Mouse (Mus musculus) c-Kit-positive CD71-positive TER-119-positive erythroid progenitor cells, embryonic 14.5 days (primary cell): ENCODE data around the gene Acvr1.

Experiments used
- DNase-seq: peaks from one replicate; pipeline ENCODE4 v3.0.0-alpha.2; 2013; ENCODE audit warnings: low spot score

Acvr1 gene

DNA sequence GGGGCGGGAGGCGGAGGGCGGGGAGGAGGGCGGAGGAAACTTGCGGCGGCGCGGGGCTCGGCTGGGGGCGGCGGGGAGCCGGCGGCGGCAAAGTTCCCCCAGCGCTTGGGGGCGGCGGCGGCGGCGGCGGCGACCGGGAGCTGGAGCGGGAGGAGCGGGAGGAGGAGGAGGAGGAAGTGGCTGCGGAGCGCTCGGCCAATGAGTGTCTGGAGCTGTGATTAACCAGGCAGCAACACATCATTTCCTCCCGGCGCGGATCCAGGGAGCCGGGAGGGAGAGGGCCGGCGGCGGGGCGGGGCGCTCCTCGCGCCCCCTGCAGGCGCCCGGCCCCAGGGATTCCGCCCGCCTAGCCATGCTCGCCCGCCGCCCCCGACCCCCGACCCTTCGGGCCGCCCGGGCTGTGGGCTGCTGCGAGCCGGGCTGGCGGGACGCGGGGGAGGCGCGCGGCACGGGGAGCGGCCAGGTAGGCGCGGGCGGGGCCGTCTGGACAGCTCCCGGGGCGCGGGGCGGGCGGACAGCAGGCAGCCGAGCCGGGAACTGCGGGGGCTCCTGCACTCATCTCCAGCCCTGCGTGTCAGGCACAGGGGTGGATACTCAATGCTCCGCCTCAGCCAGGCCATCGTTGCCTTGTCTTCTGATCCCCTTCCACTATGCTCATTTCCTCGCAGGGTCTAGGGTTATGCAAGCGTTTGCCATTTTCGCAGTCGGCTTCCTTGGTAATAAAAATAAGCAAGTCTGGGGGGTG lies at the start of gene Acvr1, which contains the start of gene Upp2:
Gene Acvr1, minus strand, starts transcription at position 92 of the 745 bp plus-strand sequence.
Gene Upp2, plus strand, starts transcription at position 233 of the 745 bp plus-strand sequence.
- DNase-seq = no peak

DNA sequence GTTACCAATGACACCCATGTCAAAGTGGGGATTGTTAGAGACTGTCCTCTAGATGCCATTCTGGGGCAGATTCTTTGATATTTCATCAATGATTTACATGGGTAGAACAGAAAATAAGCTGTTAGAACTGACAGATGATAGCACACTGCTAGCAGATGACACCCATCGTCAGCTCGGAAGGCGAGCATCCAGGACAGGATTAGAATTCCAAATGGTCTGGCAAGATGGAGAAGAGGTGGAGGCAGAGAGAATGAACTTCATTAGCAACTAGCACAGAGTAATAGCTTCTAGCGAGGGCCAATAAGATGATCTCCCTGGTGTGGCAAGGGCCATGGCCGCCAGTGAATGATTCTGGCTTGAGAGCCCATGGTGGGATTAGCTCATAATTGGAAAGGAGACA lies 48.8 kb upstream of the Acvr1 start:
- no peak for DNase-seq

DNA sequence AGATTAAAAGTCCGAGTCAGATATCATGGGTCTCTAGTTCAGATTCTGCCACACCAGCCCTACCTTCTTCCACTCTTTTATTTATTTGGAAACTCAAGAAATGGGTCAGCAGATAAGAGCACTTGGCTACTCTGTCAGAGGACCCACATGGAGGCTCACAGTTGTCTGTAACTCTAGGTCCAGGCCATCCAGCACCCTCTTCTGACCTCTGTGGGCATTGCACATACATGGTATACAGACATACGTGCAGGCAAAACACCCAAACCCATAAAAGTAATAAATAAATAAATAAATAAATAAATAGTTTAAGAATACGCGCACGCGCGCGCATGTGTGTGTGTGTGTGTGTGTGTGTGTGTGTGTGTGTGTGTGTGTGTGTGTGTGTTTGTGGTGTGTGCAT lies 47.9 kb upstream of the Acvr1 start:
- no peak for DNase-seq

DNA sequence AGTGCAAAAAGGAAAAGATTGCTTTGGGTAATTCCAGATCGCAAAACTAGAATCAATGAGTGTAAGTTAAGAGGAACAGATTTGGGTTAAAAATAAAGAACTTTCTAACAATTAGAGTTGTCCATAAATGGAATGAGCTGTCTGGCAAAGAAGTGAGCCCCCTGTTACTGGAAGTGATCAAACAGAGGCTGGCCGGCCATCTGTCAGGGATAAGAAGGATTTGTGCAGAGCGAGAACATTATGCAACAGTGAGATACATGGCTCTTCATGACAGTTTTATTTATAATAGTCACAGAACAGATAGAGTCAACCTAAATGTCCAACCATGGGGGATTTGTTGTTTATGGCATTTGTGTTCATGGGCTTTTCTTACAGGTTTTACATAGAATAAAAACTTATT lies 46.8 kb upstream of the Acvr1 start:
- DNase-seq = no peak

DNA sequence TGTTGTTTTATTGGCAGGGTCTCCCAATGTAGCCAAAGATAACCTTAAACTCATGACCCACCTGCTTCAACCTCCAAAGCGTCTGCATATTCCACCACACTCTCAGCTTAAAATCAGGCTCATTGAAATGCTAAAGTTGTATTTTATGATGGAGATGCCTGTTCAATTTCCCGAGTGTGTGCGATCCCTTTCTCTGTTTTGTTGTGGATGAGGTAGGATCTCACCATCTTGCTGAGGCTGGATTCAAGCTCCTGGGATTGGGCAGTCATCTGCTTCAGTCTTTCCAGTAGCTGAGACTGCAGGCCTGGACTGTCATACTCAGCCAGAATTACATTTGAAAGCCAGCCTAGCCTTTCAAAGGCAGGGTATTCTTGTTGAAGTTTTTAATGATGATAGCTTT lies 37.8 kb upstream of the Acvr1 start:
- no peak for DNase-seq

DNA sequence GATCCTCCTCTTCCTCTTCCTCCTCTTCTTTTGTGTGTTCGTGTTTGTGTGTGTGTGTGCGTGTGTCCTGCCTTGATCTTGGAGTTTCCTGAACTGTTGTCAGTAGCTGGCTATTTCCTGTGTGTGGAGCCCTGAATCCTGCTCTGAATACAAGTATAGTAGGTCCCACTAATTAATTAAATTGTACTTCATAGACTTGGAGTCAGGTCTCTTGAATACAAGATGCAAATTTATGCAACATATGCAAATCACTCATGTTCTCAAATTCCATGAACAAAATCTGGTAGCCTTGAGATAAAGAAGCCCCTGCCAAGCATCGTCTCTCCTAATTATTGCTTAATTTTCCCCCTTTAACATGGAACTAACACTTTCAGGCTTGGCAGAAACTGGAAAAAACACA lies 36.4 kb upstream of the Acvr1 start:
- no peak for DNase-seq

DNA sequence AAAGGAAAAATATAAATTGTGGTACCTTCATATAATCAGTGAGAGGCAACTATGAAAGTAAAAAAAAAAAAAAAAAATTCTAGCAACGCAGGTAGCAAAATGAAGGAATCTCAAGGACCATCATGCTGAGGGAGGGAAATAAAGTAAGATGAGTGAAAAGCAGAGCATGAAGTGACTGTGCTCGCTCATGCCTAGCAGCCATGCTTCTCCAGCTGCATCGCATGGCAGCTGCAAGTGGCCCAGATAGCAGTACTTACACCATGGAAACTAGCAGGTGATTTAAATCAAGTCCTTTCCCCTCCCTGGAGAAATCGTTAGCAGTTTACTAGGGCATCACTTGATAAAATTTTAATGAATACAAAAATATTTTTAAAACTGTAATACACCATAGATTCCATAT lies 34.4 kb upstream of the Acvr1 start:
- no peak for DNase-seq

DNA sequence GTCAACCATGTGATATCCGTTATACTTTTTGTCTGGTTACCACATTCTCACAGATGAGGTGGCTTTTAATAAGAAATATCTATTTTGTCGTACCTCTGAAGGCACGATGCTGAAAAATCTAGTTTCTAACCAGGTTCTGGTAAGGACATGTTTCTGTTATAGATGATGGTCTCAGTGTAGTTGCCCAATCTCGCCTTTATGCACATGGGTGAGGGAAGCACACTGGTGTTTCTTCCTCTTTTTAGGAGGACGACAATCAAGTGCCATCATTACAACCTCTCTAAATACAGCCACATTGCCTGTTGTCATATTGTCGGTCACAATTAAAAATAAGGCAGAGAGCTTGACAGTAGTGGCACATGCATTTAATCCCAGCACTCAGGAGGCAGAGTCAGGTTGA lies 32.7 kb upstream of the Acvr1 start:
- no peak for DNase-seq

DNA sequence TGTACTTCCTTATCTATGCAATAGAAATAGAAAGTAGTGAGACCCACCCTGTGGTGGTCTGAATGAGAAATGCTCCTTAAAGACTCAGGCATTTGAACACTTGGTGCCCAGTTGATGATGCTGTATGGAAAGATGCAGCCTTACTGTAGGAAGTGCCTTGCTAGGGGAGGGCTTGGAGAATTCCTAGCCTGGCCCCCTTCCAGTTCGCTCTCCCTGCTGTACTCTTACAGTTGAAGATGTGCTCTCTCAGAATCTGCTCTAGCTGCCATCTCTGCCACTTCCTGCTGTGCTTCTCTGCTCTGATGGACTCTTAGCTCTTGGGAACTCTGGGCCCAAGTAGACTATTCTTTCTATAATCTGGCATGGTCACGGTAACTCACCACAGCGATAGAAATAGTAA lies 30.6 kb upstream of the Acvr1 start:
- no peak for DNase-seq

DNA sequence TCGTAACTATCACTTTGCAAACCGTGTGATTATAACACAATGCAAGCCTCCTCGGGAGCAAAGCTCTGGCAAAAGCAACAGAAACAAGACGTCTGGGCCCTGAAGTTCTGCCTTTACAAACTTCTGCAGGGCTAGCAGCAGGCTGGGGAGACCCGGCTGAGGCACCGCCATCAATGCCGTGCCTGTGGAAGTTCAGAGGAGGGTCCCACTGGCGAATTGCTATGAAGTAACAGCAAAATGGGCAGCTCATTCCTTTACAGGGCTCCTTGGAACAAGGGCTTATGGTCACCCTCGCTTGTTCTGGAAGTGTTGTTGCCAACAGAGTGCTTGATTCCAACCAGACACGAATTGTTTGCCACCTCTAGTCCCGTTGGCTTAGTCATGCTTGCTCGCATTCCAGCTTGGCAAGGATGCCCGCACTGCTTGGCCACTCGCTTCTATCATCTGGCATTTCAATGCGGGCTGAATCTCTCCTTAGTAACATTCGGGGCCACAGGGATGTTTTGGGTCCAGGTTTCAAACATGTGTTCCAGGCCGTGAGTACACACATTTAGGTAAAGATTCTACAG lies 29.9 kb upstream of the Acvr1 start:
- DNase-seq = no peak

DNA sequence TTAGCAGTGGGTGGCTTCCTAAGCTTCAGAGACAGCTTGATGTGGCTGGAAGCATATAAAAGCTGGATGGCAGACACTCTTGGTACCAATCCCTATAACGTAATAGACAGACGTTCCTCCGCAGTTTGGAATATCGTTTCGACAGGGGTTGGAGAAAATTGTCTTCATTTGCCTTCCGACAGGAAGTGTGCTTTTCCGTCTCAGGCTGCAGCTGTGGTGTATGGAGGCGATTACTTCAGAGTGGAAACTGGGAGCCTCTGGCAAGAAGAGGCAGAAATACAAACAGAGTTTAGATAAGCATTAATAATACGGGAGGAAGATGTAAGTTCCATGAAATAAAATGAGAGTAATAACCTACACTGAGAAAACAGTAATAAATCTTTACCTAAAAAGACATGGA lies 28.4 kb upstream of the Acvr1 start:
- no peak for DNase-seq

DNA sequence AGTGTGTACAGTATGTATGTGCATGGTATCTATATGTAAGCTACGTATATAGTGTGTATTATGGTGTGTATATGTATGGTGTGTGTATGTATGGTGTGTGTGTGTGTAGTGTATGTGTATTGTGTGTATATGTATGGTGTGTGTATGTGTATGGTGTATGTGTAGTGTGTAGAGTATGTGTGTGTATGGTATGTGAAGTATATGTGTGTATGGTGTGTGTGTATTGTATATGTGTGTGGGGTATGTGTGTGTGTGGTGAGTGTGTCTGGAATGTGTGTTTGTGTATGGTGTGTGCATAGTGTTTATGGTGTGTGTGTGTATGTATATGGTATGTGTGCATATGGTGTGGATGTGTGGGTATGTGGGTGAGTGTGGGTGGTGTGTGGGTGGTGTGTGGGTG lies 23.1 kb upstream of the Acvr1 start:
- DNase-seq = no peak

DNA sequence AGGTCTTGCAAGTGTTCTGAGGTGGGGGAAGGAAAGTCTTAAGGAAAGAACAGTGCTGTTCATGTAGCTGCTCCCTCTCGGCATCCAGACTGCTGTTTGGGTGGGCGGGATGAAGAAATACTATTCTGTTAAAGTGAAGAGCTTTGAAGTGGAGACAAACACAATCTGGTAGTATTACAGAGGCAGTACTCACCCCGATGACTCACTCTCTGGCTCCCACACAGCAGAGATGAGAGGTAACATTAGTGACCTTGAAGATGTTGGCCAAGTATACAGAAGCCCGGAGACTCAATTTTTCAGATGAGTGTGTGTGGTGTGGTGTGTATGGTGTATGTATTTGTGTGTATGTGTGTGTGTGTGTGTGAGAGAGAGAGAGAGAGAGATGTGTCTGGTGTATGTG lies 22.7 kb upstream of the Acvr1 start:
- no peak for DNase-seq

DNA sequence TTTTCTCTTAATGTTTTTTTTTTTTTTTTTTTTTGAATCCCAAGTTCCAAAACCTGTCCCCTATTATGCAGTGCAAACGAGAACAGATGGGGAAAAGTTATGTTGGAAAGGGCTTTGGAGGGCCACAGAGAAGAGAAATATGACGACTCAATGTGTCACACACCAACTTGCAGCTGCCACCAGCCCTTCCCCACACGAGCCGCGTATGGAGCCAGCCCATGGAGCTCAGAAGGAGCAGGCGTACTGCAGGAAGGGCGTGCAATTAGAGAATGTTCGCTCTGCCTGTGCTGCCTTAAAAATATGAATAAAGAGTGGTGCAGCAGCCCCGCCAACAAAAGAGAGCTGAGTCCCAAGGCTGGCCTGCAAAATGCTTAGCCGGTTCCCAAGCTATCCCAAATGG lies 19.4 kb upstream of the Acvr1 start:
- no peak for DNase-seq

DNA sequence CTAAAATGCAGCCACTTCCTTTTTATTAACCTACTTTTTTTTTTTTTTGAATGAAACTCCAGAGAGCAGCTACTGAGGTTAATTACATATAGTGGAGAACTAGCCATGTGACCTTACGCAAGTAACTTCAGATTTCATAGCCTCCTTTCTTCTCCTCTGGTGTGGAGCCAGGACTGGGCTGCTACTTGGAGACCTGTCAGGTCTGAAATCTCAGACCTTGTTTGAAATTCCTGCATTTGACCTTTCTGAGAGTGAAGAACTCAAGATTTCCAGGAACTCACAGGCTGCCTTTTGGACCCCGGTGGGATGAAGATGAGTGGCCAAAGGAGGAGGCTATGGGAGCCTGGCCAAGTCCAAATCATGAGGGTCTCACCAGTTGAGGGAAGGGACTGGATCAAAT lies 7.2 kb upstream of the Acvr1 start:
- no peak for DNase-seq

DNA sequence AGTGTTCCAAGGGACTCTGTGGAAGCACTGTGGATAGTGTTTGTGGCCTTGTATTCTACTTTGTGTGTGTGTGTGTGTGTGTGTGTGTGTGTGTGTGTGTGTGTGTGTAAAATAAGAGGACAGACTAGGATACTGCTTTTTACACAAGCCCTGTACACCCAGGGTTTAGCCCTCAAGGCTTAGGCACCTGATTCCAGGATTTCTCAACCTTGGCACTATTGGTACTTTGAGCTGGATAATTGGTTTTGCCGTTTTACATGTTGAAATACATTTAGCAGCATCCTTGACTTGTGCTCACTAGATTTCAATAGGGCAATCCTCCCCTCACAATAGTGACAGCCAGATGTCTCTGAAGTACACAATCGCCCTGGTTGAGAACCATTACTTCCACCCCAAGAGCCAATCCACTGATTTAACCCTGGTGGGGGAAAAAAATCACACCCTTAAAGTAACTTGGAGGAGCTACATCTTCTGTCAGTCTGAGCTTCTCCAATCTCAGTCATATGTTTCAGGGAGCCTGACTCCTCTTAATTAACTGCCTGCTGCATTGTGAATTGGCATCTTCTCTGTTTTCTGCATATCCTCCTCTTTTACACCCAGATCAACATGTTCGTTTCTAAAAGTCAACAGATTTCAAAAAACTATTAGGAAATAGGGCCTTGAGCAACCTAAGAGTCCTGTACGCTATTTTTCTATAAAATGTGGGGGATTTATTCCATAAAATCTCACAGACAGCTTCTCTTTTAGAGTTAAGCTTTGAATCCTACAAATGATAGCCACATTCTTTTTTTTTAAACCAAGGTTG lies 2.1 kb upstream of the Acvr1 start:
- no peak for DNase-seq

DNA sequence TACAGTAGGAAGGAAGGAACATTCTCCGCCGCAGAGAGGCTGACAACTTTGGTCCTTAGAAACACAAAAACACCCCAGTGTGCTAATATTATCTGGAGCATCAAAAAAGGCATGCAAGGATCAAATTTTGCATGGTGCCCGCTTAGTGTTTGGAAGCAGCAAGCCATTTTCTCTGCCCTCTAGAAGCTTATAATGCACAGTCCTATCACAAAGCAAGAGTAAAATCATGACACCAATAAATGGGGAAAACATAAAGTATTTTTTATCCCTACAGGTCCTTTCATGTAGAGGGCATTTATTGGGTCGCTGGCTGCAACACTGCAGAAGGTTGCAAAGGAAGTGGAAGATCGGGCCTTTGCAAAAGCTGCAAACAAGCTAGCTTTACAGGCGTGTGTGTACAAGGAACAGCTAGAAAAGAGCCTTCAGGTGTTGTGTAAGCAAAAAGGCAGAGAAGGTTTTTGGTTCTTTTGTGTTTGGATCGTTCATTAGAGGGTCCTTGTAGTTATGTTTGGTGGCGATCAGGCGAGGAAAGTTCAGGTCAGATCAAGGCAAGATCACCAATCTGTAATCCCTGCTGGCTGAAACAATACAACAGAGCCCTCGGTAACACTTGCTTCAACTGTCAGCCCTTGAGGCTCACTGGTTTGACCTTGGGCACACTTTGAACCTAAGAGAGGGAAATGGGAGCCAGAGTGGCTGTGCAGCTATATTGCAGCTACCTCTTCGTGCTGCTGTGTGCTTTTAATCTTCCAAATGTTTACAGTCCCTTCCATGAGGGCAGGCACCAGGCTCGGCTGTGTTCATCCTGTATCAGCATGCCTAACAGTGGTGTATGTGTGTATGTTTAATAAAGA lies 1.1 kb upstream of the Acvr1 start:
- no peak for DNase-seq

DNA sequence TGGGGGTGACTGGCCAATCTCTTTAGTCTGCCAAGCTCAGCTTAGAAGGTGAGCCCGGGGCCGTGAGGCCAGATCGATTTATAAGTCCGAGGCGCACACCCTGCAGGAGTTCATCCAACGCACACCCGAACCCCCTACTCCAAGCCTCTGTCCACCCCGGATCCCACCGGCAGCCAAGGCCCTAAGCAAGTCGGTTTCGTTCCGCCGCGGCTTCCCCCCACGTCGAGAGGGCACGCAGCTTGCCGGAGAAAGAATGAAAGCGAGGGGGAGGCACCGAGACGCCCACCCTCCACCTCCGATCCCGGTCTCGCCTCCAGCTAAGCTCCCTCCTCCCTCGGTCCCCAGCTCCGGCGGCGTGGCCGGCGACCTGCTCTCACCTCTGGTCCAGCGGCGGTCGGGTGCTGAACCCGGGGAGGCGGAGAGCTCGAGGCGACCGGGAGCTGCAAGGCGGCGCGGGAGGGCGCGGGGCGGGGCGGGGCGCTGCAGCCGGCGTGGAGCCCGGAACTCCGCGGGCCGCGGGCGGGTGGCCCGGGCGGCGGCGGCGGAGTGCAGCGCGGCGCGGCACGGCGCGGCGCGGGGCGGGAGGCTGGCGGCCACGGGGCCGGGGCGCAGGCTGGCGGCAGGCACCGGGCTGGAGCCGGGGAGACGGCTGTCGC lies 419 bp downstream of the Acvr1 start:
- DNase-seq = no peak

DNA sequence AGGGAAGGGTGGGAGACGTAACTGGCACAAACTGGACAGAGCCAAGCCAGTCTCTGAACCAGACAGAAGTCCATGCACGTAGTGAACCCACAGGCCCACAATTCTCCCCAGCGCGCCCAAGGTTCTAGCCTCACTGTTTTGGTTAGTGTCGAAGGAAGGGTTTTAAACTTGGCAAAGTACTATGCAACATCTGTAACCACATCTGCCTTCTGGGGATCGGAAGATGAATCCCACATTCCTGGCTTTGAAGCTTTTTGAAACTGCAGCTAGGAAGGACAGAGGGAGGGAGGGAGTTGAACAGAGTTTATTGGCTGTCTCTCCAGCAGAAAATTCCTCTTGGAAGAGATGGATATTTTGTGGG lies 928 bp downstream of the Acvr1 start:
- no peak for DNase-seq

DNA sequence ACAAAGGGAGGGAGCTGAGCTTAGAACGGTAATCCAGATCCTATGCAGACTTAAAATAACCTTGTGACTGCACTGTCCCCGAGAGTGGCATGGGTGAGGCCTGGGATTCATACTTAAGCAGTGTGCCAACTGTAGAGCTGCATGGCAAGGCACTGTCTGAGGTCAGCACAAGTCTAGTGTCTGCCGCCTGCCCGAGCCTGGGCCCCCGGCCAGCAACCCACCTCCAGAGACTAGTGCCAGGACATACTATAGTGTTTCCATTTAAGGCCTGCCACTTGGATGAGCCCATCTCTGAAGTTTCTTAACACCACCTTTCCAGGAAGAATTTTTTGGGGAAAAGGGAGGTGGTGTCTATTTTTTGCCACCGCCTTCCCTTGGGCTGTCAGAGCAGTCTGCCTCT lies 1.7 kb downstream of the Acvr1 start:
- DNase-seq = no peak

DNA sequence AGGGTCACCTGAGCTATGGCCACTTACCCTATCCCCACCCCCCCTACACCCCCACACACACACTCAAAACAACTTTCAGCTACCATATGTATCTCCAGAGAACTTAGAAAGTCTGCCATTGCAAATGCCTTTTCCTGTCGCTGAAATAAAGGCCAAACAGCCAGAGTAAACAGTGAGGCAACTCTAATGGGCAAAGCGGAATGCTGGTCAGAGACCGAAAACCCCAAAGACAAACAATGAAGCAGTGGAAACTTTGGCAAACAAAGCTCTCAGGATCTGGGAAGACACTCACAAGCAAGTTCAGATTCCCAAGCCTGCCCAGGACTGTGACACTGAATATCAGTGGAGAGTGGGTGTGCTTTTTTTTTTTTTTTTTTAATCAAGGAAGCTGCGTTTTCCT lies 4.8 kb downstream of the Acvr1 start:
- DNase-seq = no peak
